14 mouse cellular contexts compared by ENCODE assay signal in the genomic region with DNA sequence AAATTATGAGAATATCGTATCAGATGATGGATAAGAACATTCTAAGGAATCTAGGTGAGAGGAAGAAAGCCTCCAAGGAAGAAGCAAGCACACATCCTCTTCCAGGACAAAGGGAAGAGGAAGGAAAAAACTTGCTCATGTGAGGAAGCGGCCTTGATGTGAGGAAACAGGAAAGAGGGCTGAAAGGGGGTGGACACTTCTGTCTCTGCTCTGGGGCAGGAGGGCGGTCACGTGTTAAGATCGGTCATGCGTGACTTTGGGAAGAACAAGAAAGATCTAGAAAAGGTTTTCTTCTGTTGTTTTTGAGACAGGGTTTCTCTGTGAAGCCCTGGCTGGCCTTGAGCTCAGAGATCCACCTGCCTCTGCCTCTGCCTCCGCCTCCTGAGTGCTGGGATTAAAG. TPM values are rescaled to one million over a fixed set of nuclear protein-coding genes. Genes with fewer than 3 reads are reported as not detected.
DNase-seq lines count a peak whose midpoint lies in the region; ATAC-seq and TF ChIP-seq lines count a peak whose summit lies in the region.
"Had no signal": no experiment of that assay in that cellular context is flagged by ENCODE, and none has a peak within 500 bp of the region (broad histone marks: within the 10 kb centered on the region; RNA-seq: fewer than 3 reads in every experiment).

No protein-coding gene starts in this region.

- no peaks in the 10 kb centered on the region for H3K9me3 ChIP-seq in forebrain, embryonic 11.5 days (ENCODE audit: control insufficient read depth, low read length)
- H3K9me3 ChIP-seq in forebrain, postnatal 0 days (ENCODE audit: low read length) = no peaks in the 10 kb centered on the region
- no peaks in the 10 kb centered on the region for H3K9me3 ChIP-seq in lung, postnatal 0 days (ENCODE audit: low read length)
- H3K9me3 ChIP-seq: limb, embryonic 15.5 days; megakaryocyte, embryonic 14.5 days had no signal

- no peak overlapping the region for H3K4me3 ChIP-seq in forebrain, embryonic 11.5 days (ENCODE audit: low read depth, low read length)
- H3K4me3 ChIP-seq in forebrain, postnatal 0 days (ENCODE audit: low read depth, low read length) = no peak overlapping the region
- H3K4me3 ChIP-seq in lung, postnatal 0 days (ENCODE audit: low read depth, low read length) = no peak overlapping the region
- H3K4me3 ChIP-seq: limb, embryonic 15.5 days; megakaryocyte, embryonic 14.5 days had no signal

- H3K4me2 ChIP-seq in forebrain, embryonic 11.5 days (ENCODE audit: low read depth, low read length, severe bottlenecking) = no peak overlapping the region
- no peak overlapping the region for H3K4me2 ChIP-seq in forebrain, postnatal 0 days (ENCODE audit: low read depth)
- H3K4me2 ChIP-seq in lung, postnatal 0 days (replicated peaks; ENCODE audit: low read depth, low read length) = no peak overlapping the region
- H3K4me2 ChIP-seq: limb, embryonic 15.5 days had no signal

- peak; percentile 38 for DNase-seq in forebrain, embryonic 11.5 days (ENCODE audit: low spot score)
- no peak for DNase-seq in forebrain, postnatal 0 days
- peak; percentile 41 for DNase-seq in lung, postnatal 0 days (ENCODE audit: low spot score)
- DNase-seq in lung, adult 18-20 months = no peak
- DNase-seq in kidney, postnatal 10 days = peak; percentile 43
- DNase-seq in left cerebral cortex, postnatal 14 days (ENCODE audit: low spot score in 2 of 2) = no peak
- DNase-seq in thymus, postnatal 36 days = no peak
- DNase-seq: cerebellum, adult 9-10 months; heart, postnatal 36 days; thymus, adult 2 months had no signal

- ATAC-seq in forebrain, embryonic 11.5 days (replicated peaks; ENCODE audit: low FRiP score) = no peak
- ATAC-seq in forebrain, postnatal 0 days = no peak
- ATAC-seq in lung, postnatal 0 days = peak; percentile 37; the same call in 1 of the 2 replicates
- ATAC-seq in neutrophil, adult 5-6 weeks (ENCODE audit: extremely low read depth, insufficient number of reproducible peaks, low FRiP score, poor library complexity, severe bottlenecking) = peak; percentile 37; the same call in 1 of the 2 replicates
- ATAC-seq: intestine, embryonic 16.5 days had no signal

- no peak for TF ChIP-seq CTCF in forebrain, postnatal 0 days (IDR thresholded peaks at IDR 0.05; ENCODE audit: low read depth)
- TF ChIP-seq CTCF in lung, postnatal 0 days (IDR thresholded peaks at IDR 0.05) = no peak

- H3K4me1 ChIP-seq in forebrain, embryonic 11.5 days (replicated peaks; ENCODE audit: control insufficient read depth, insufficient read depth, low read length) = peaks cover 6% of the 10 kb centered on the region; the same call in 1 of the 2 replicates
- H3K4me1 ChIP-seq in forebrain, postnatal 0 days (ENCODE audit: insufficient read depth) = peaks cover 12% of the 10 kb centered on the region
- no peaks in the 10 kb centered on the region; the same call in 1 of the 2 replicates for H3K4me1 ChIP-seq in lung, postnatal 0 days (ENCODE audit: insufficient read depth, low read depth, low read length)

- intact Hi-C loops in left cerebral cortex, postnatal 14 days (cut with DNase I) = no loop called here

- H3K27ac ChIP-seq in forebrain, embryonic 11.5 days (ENCODE audit: low read depth, low read length) = no peak overlapping the region
- H3K27ac ChIP-seq in forebrain, postnatal 0 days (ENCODE audit: low read depth, low read length) = no peak overlapping the region
- 0 out of 2 replicates have a peak overlapping the region, but pooled peaks have one; percentile 39 for H3K27ac ChIP-seq in lung, postnatal 0 days (ENCODE audit: low read length)
- H3K27ac ChIP-seq: limb, embryonic 15.5 days had no signal

- TF ChIP-seq EP300 in lung, postnatal 0 days (IDR thresholded peaks at IDR 0.05) = no peak

- H3K36me3 ChIP-seq in forebrain, embryonic 11.5 days (ENCODE audit: control insufficient read depth, insufficient read depth, low read length) = no peaks in the 10 kb centered on the region
- H3K36me3 ChIP-seq in forebrain, postnatal 0 days (ENCODE audit: insufficient read depth) = no peaks in the 10 kb centered on the region
- no peaks in the 10 kb centered on the region for H3K36me3 ChIP-seq in lung, postnatal 0 days (ENCODE audit: insufficient read depth, low read length)
- H3K36me3 ChIP-seq: limb, embryonic 15.5 days had no signal

- no peaks in the 10 kb centered on the region for H3K27me3 ChIP-seq in forebrain, embryonic 11.5 days (ENCODE audit: control insufficient read depth, insufficient read depth, low read length)
- no peaks in the 10 kb centered on the region for H3K27me3 ChIP-seq in forebrain, postnatal 0 days (ENCODE audit: insufficient read depth, low read length)
- H3K27me3 ChIP-seq in lung, postnatal 0 days (replicated peaks; ENCODE audit: insufficient read depth, low read length) = no peaks in the 10 kb centered on the region
- H3K27me3 ChIP-seq: limb, embryonic 15.5 days; megakaryocyte, embryonic 14.5 days had no signal

- WGBS in forebrain, embryonic 11.5 days = 83% methylated on average over 7 of the region's 7 CpGs
- 80% methylated on average over 7 of the region's 7 CpGs for WGBS in forebrain, postnatal 0 days
- WGBS in lung, postnatal 0 days = 67% methylated on average over 7 of the region's 7 CpGs

- no peak overlapping the region for H3K9ac ChIP-seq in forebrain, embryonic 11.5 days (ENCODE audit: low read length)
- H3K9ac ChIP-seq in forebrain, postnatal 0 days = no peak overlapping the region
- no peak overlapping the region for H3K9ac ChIP-seq in lung, postnatal 0 days (replicated peaks; ENCODE audit: low read depth)
- H3K9ac ChIP-seq: limb, embryonic 15.5 days had no signal

RNA-seq across cellular contexts. Expression of a gene that starts 52.7 kb away (rescaled TPM):
- polyA plus RNA-seq in forebrain, embryonic 11.5 days (2014; fragmentation: Nextera tagmentation; extraction: Ambion mirVana) = 53.1 and 55.7 TPM in 2 replicates
- 67.1 and 76.8 TPM in 2 replicates for total RNA-seq in forebrain, postnatal 0 days (2014; rRNA removed)
- polyA plus RNA-seq in forebrain, postnatal 0 days (2015; fragmentation: Nextera tagmentation; extraction: Ambion mirVana) = 29.6 and 44.4 TPM in 2 replicates
- polyA plus RNA-seq in lung, postnatal 0 days (2015; fragmentation: Nextera tagmentation; extraction: Ambion mirVana) = 43.8 and 44.6 TPM in 2 replicates
- 280 and 333 TPM in 2 replicates for total RNA-seq in neutrophil, adult 5-6 weeks (2017)
- total RNA-seq in left cerebral cortex, postnatal 14 days (2021) = 10 to 100 TPM; 85.6 to 90.5 TPM

RNA-seq across cellular contexts. Expression of a gene that starts 53.5 kb away (rescaled TPM):
- polyA plus RNA-seq in forebrain, embryonic 11.5 days (2014; fragmentation: Nextera tagmentation; extraction: Ambion mirVana) = 44.6 and 48.4 TPM in 2 replicates
- total RNA-seq in forebrain, postnatal 0 days (2014; rRNA removed) = 21.7 and 30.8 TPM in 2 replicates
- 18.8 and 23.7 TPM in 2 replicates for polyA plus RNA-seq in forebrain, postnatal 0 days (2015; fragmentation: Nextera tagmentation; extraction: Ambion mirVana)
- polyA plus RNA-seq in lung, postnatal 0 days (2015; fragmentation: Nextera tagmentation; extraction: Ambion mirVana) = 38.4 and 43.8 TPM in 2 replicates
- 46.9 and 52.6 TPM in 2 replicates for total RNA-seq in neutrophil, adult 5-6 weeks (2017)
- 10 to 100 TPM; 24.2 to 26.3 TPM for total RNA-seq in left cerebral cortex, postnatal 14 days (2021)

Comparison
In these comparisons a context has a peak if more than half of its experiments do, and no peak if none do; other contexts are left out.
1. DNase-seq: peak in forebrain, embryonic 11.5 days (single experiment), lung, postnatal 0 days (single experiment) and kidney, postnatal 10 days (single experiment); none in forebrain, postnatal 0 days (single experiment), lung, adult 18-20 months (0 of 2), left cerebral cortex, postnatal 14 days (0 of 2) and thymus, postnatal 36 days (0 of 2).
2. ATAC-seq: peak in lung, postnatal 0 days (single experiment) and neutrophil, adult 5-6 weeks (single experiment); none in forebrain, embryonic 11.5 days (single experiment) and forebrain, postnatal 0 days (single experiment).